Mouse (Mus musculus) forebrain, embryonic 12.5 days (tissue): ENCODE results near the gene Tmem176b. TPM values are rescaled to one million over a fixed set of nuclear protein-coding genes. Genes with fewer than 3 reads are reported as not detected.
A peak's percentile ranks its signal among the peaks of the same experiment; 100 is the strongest.
"Not testable (repeated sequence)": the region's sequence is repeated elsewhere in the genome, so short reads cannot be mapped to it uniquely, and the experiment has no call there.

ENCODE experiments used
- ATAC-seq: fragments of 200-750 bp; cut with Nextera tagmentation; 2 replicates; pipeline ENCODE4 v1.8.0; 2017; ENCODE audit warnings: moderate TSS enrichment; ENCODE audit not compliant: low FRiP score
- H3K27ac ChIP-seq: fragments of 300-500 bp; sonication (generic); 2 replicates; pipeline ENCODE4 v1.5.1; 2016; ENCODE audit warnings: mild to moderate bottlenecking
- H3K27me3 ChIP-seq: fragments of 300-500 bp; sonication (generic); 2 replicates; pipeline ENCODE4 v1.6.1; 2016; ENCODE audit warnings: mild to moderate bottlenecking
- H3K36me3 ChIP-seq: fragments of 300-500 bp; sonication (generic); replicated peaks from 2 replicates; pipeline ENCODE4 v1.6.1; 2016; ENCODE audit warnings: mild to moderate bottlenecking
- H3K4me1 ChIP-seq: fragments of 300-500 bp; sonication (generic); 2 replicates; pipeline ENCODE4 v1.6.1; 2016
- H3K4me2 ChIP-seq: fragments of 300-500 bp; sonication (generic); 2 replicates; pipeline ENCODE4 v1.6.1; 2016; ENCODE audit warnings: mild to moderate bottlenecking, moderate library complexity
- H3K4me3 ChIP-seq: fragments of 300-500 bp; sonication (generic); replicated peaks from 2 replicates; pipeline ENCODE4 v1.5.1; 2016; ENCODE audit warnings: mild to moderate bottlenecking
- H3K9ac ChIP-seq: fragments of 300-500 bp; sonication (generic); 2 replicates; pipeline ENCODE4 v1.6.1; 2016; ENCODE audit warnings: mild to moderate bottlenecking
- H3K9me3 ChIP-seq: fragments of 300-500 bp; sonication (generic); 2 replicates; pipeline ENCODE4 v1.6.1; 2016
- WGBS: fragments of 180-500 bp; shearing (Covaris S2); methylation state at CpG from one replicate; pipeline ENCODE4 v1.1.7; 2016; 5-methylcytosine and 5-hydroxymethylcytosine counted together
- polyA plus RNA-seq: library from polyadenylated mRNA; unstranded; fragments of >200 nt; fragmentation: Nextera tagmentation; extraction: Ambion mirVana; gene quantifications from 2 replicates; pipeline ENCODE4 v1.2.1, GENCODE M21; 2016

The Tmem176b gene
- 67.1 and 77.8 TPM in 2 replicates for polyA plus RNA-seq

- WGBS: 17% methylated on average over 6 of the region's 6 CpGs
- Histone ChIP-seq H3K9ac (peak within 1 kb of the TSS; percentile 51), H3K4me1 (peaks cover 28% of the 10 kb centered on the region), H3K27ac (peak within 1 kb of the TSS; percentile 88), H3K4me2 (peak within 1 kb of the TSS; percentile 58), H3K9me3 (no peaks in the 10 kb centered on the region), H3K36me3 (no peaks in the 10 kb centered on the region; the same call in 1 of the 2 replicates), H3K27me3 (no peaks in the 10 kb centered on the region), H3K4me3 (peak within 1 kb of the TSS; percentile 38)
- ATAC-seq: peak; percentile 92
Observed at GRCm38 (mm10) chr6:48840973-48841625, at the start of gene Tmem176b. TSS of gene Tmem176b (minus strand) at chr6:48841496.

DNA sequence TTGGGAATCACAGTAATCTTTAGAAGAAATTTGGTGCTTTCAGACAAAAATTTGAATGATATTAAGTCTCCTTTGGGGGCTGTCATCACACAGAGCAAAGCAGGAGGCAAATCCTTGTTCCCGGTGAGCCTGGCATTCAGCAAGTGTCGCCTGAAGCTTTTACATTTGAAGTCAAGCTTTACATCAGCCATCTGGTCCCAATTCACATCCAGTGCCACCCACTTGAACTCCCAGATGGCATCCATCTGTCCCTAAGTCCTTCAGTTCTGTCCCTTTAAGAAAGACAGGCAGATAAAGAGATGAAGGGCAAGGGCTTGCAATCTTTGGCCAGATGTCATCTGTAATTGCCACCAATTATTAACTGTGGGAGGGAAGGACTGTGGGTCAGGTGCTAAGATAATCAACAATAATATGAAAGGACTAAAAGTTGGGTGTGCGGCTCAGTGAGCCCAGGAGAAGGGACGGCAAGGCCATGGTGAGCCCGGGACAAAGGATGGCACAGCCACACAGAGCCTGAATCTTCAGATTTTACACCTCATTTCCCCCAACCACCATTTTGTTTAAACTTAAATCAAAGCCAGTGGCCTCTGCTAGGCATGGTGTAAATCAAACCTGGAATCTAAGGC lies 35.3 kb upstream of the Tmem176b start:
- Histone ChIP-seq H3K4me2 (no peak overlapping the region), H3K9me3 (no peaks in the 10 kb centered on the region)

GRCm38 (mm10) chr6:48875515-48875914 lies 34.2 kb upstream of the Tmem176b start:
- Histone ChIP-seq H3K36me3 (no peaks in the 10 kb centered on the region), H3K9me3 (no peaks in the 10 kb centered on the region), H3K27ac (no peak overlapping the region), H3K4me2 (no peak overlapping the region), H3K4me3 (no peak overlapping the region), H3K27me3 (peaks cover 28% of the 10 kb centered on the region), H3K4me1 (no peaks in the 10 kb centered on the region; the same call in 1 of the 2 replicates), H3K9ac (no peak overlapping the region)
- ATAC-seq: no peak
- 88% methylated on average over 6 of the region's 6 CpGs for WGBS

More for the DNA sequence above, 35.3 kb upstream of the Tmem176b start:
- ATAC-seq: no peak
- Histone ChIP-seq H3K27me3 (peaks cover 19% of the 10 kb centered on the region), H3K9ac (no peak overlapping the region), H3K36me3 (no peaks in the 10 kb centered on the region), H3K4me3 (no peak overlapping the region), H3K4me1 (no peaks in the 10 kb centered on the region; the same call in 1 of the 2 replicates), H3K27ac (0 out of 2 replicates have a peak overlapping the region, but pooled peaks have one; percentile 13)
- WGBS: 61% methylated on average over 5 of the region's 5 CpGs

DNA sequence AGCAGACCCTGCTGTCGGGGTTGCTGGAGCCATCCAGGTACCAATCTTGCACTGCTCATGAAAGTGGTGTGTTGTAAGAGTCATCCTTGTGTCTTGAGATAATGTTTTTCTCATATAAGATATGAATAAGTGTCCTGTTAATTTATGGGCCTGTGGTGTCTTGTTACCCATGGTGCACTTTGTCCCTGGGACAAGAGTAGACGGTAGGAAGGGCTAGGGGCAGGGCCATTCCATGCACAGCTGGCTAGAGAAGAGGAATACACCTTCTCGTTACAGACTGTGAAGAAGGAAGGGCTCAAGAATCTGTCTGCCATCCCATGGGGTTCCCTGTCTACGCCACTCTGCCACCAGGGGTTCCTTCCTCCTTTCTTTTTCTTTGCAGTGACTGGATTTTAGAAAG lies 33.3 kb upstream of the Tmem176b start:
- WGBS: 77% methylated on average over 4 of the region's 4 CpGs
- H3K4me1 ChIP-seq: no peaks in the 10 kb centered on the region; the same call in 1 of the 2 replicates
- H3K36me3 ChIP-seq: no peaks in the 10 kb centered on the region
- H3K9ac ChIP-seq: no peak overlapping the region
- H3K4me3 ChIP-seq: no peak overlapping the region
- no peak overlapping the region for H3K4me2 ChIP-seq
- no peak overlapping the region for H3K27ac ChIP-seq
- H3K9me3 ChIP-seq: no peaks in the 10 kb centered on the region
- ATAC-seq: no peak
- H3K27me3 ChIP-seq: peaks cover 38% of the 10 kb centered on the region

DNA sequence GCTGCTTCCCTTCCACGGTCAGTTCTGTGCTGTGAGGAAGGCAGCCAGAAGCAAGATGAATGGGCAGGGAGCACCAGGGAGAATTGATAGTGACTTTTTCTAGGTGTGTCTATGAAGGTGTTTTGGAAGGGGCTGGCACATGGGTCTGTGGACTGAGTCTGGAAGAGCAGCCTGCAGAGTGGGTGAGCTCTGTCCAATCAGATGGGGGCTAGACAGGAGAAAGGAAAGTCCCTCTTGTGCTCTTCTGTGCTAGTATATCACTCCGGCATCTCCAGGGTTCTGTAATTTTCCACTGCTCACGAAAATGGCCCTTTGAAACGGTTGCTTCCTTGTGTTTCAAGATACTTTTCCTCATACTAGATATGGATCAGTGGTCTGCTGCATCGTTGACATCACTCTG lies 31.3 kb upstream of the Tmem176b start, which contains the start of gene Aoc1:
TSS of gene Aoc1 (plus strand) at position 301 of the 400 bp plus-strand sequence.
- Histone ChIP-seq H3K4me2 (no peak within 1 kb of the TSS), H3K27me3 (peaks cover 57% of the 10 kb centered on the region), H3K36me3 (no peaks in the 10 kb centered on the region), H3K4me3 (no peak within 1 kb of the TSS), H3K27ac (no peak within 1 kb of the TSS), H3K4me1 (peaks cover 2% of the 10 kb centered on the region; the same call in 1 of the 2 replicates), H3K9ac (no peak within 1 kb of the TSS), H3K9me3 (no peaks in the 10 kb centered on the region)
- ATAC-seq: no peak
- 89% methylated on average over 5 of the region's 5 CpGs for WGBS

GRCm38 (mm10) chr6:48869774-48870173 lies 28.5 kb upstream of the Tmem176b start:
- no peak for ATAC-seq
- Histone ChIP-seq H3K4me1 (peaks cover 16% of the 10 kb centered on the region), H3K9me3 (no peaks in the 10 kb centered on the region), H3K4me2 (no peak overlapping the region), H3K4me3 (no peak overlapping the region), H3K27me3 (peaks cover 72% of the 10 kb centered on the region), H3K36me3 (no peaks in the 10 kb centered on the region), H3K9ac (no peak overlapping the region), H3K27ac (no peak overlapping the region)
- WGBS: 80% methylated on average over 2 of the region's 2 CpGs

GRCm38 (mm10) chr6:48867158-48867557 lies 25.9 kb upstream of the Tmem176b start:
- Histone ChIP-seq H3K4me3 (no peak overlapping the region), H3K27me3 (peaks cover 80% of the 10 kb centered on the region), H3K36me3 (no peaks in the 10 kb centered on the region), H3K27ac (no peak overlapping the region), H3K4me1 (peaks cover 16% of the 10 kb centered on the region), H3K4me2 (no peak overlapping the region; the same call in 1 of the 2 replicates), H3K9ac (no peak overlapping the region), H3K9me3 (no peaks in the 10 kb centered on the region)
- ATAC-seq: no peak
- 44% methylated on average over 4 of the region's 4 CpGs for WGBS

GRCm38 (mm10) chr6:48866355-48866950 lies 25.2 kb upstream of the Tmem176b start:
- H3K4me2 ChIP-seq, H3K9ac ChIP-seq, H3K4me3 ChIP-seq, H3K9me3 ChIP-seq, H3K27ac ChIP-seq, H3K36me3 ChIP-seq, ATAC-seq: not testable (repeated sequence)
- 10% methylated on average over 1 of the region's 1 CpGs for WGBS
- H3K4me1 ChIP-seq: peaks cover 16% of the 10 kb centered on the region
- peaks cover 81% of the 10 kb centered on the region for H3K27me3 ChIP-seq

- Histone ChIP-seq H3K36me3 (no peaks in the 10 kb centered on the region), H3K9me3 (no peaks in the 10 kb centered on the region), H3K4me2 (no peak overlapping the region), H3K4me3 (no peak overlapping the region), H3K4me1 (peaks cover 18% of the 10 kb centered on the region), H3K27me3 (peaks cover 81% of the 10 kb centered on the region), H3K9ac (no peak overlapping the region), H3K27ac (no peak overlapping the region)
- 90% methylated on average over 1 of the region's 1 CpGs for WGBS
- no peak for ATAC-seq
Observed at GRCm38 (mm10) chr6:48865152-48865745, 24.0 kb upstream of the Tmem176b start.

GRCm38 (mm10) chr6:48864723-48865122 lies 23.4 kb upstream of the Tmem176b start:
- ATAC-seq: no peak

GRCm38 (mm10) chr6:48864181-48864580 lies 22.9 kb upstream of the Tmem176b start:
- H3K9ac ChIP-seq: no peak overlapping the region
- no peaks in the 10 kb centered on the region for H3K9me3 ChIP-seq
- no peak for ATAC-seq
- peaks cover 81% of the 10 kb centered on the region for H3K27me3 ChIP-seq
- no peak overlapping the region for H3K4me3 ChIP-seq
- H3K4me1 ChIP-seq: peaks cover 18% of the 10 kb centered on the region
- H3K36me3 ChIP-seq: no peaks in the 10 kb centered on the region
- 79% methylated on average over 3 of the region's 3 CpGs for WGBS
- H3K4me2 ChIP-seq: no peak overlapping the region
- H3K27ac ChIP-seq: no peak overlapping the region

More at GRCm38 (mm10) chr6:48864723-48865122, 23.4 kb upstream of the Tmem176b start:
- Histone ChIP-seq H3K9me3 (no peaks in the 10 kb centered on the region), H3K36me3 (no peaks in the 10 kb centered on the region), H3K4me1 (peaks cover 18% of the 10 kb centered on the region), H3K27me3 (peaks cover 81% of the 10 kb centered on the region), H3K4me3 (no peak overlapping the region), H3K9ac (no peak overlapping the region), H3K27ac (no peak overlapping the region), H3K4me2 (no peak overlapping the region)
- WGBS: 75% methylated on average over 3 of the region's 3 CpGs

DNA sequence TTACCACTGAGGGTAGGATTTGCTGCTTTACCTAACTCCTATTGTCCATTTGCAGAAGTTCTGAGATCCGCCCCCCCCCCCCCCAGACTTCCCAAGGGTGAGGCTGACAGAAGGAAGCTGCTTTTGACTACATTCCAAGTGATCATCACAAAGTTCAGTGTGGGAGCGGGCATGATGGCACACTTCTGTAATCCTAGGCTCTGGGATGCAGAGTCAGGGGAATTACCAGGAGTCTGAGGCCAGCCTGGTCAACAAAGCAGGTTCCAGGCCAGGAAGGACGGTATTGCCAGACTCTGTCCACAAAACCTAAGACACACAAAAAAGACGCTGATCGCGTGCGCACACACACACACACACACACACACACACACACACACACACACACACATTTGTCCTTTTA lies 22.2 kb upstream of the Tmem176b start:
- Histone ChIP-seq H3K27ac (no peak overlapping the region), H3K4me1 (peaks cover 18% of the 10 kb centered on the region), H3K36me3 (no peaks in the 10 kb centered on the region), H3K4me2 (no peak overlapping the region), H3K9ac (no peak overlapping the region), H3K9me3 (no peaks in the 10 kb centered on the region), H3K4me3 (no peak overlapping the region), H3K27me3 (peaks cover 76% of the 10 kb centered on the region)
- 84% methylated on average over 7 of the region's 7 CpGs for WGBS
- ATAC-seq: no peak
